Comparison of ENCODE assay signal across 8 mouse cellular contexts in genomic region chr14:18330789-18331692, GRCm38 (mm10). TPM values are rescaled to one million over a fixed set of nuclear protein-coding genes. Genes with fewer than 3 reads are reported as not detected.
A peak's percentile ranks its signal among the peaks of the same experiment; 100 is the strongest.
DNase-seq lines count a peak whose midpoint lies in the region; ATAC-seq and TF ChIP-seq lines count a peak whose summit lies in the region.

No protein-coding gene starts in this region.

- TF ChIP-seq EP300 in heart, adult 2 months (IDR thresholded peaks at IDR 0.05; ENCODE audit: insufficient read depth, low read depth, low read length), result no peak
- TF ChIP-seq EP300 in liver, embryonic 14.5 days (IDR thresholded peaks at IDR 0.05; ENCODE audit: low read depth), result no peak
- TF ChIP-seq EP300 in stomach, postnatal 0 days (optimal IDR thresholded peaks at IDR 0.05), result no peak

- no peaks in the 10 kb centered on the region for H3K27me3 ChIP-seq in heart, adult 2 months (ENCODE audit: control insufficient read depth, insufficient read depth, low read length)
- H3K27me3 ChIP-seq in kidney, embryonic 16.5 days (ENCODE audit: insufficient read depth, low read length), result no peaks in the 10 kb centered on the region
- H3K27me3 ChIP-seq in liver, embryonic 14.5 days (ENCODE audit: control insufficient read depth, insufficient read depth, low read length), result no peaks in the 10 kb centered on the region
- H3K27me3 ChIP-seq in stomach, postnatal 0 days (ENCODE audit: control insufficient read depth, insufficient read depth, low read length), result no peaks in the 10 kb centered on the region

- DNase-seq in urinary bladder, postnatal 14 days (ENCODE audit: low spot score), result peak; percentile 14
- DNase-seq in urinary bladder, adult 2 months (ENCODE audit: low spot score), result no peak
- DNase-seq in embryo, embryonic 11 days, result peak; percentile 54
- peak; percentile 54 to 57 for DNase-seq in heart, adult 2 months
- DNase-seq in liver, embryonic 14.5 days (ENCODE audit: low read depth in 3 of 3, low spot score in 3 of 3), result no peak
- DNase-seq in neural tube, embryonic 10.5 days (ENCODE audit: extremely low spot score, low spot score), result peak; percentile 61
- peak; percentile 51 for DNase-seq in stomach, postnatal 0 days (ENCODE audit: low spot score)

- no peak for TF ChIP-seq CTCF in heart, adult 2 months (IDR thresholded peaks at IDR 0.05)
- no peak for TF ChIP-seq CTCF in liver, embryonic 14.5 days (IDR thresholded peaks at IDR 0.05; ENCODE audit: low read depth)
- TF ChIP-seq CTCF in stomach, postnatal 0 days (IDR thresholded peaks at IDR 0.05; ENCODE audit: low read depth), result no peak

- peaks cover 7% of the 10 kb centered on the region for H3K4me1 ChIP-seq in heart, adult 2 months (ENCODE audit: control insufficient read depth, insufficient read depth, low read length)
- H3K4me1 ChIP-seq in kidney, embryonic 16.5 days (ENCODE audit: insufficient read depth, low read length), result peaks cover 29% of the 10 kb centered on the region
- H3K4me1 ChIP-seq in liver, embryonic 14.5 days (replicated peaks; ENCODE audit: control insufficient read depth in 2 of 2, insufficient read depth in 2 of 2, low read length in 1 of 2), result peaks cover 0 to 12% of the 10 kb centered on the region in 2 experiments; a peak in 2 of 4 replicates
- 0 out of 2 replicates have a peak, but pooled peaks cover 3% of the 10 kb centered on the region for H3K4me1 ChIP-seq in stomach, postnatal 0 days (replicated peaks; ENCODE audit: control insufficient read depth, insufficient read depth)

- H3K9me3 ChIP-seq in kidney, embryonic 16.5 days (ENCODE audit: low read length), result no peaks in the 10 kb centered on the region
- no peaks in the 10 kb centered on the region for H3K9me3 ChIP-seq in liver, embryonic 14.5 days (ENCODE audit: control insufficient read depth, low read length)
- no peaks in the 10 kb centered on the region for H3K9me3 ChIP-seq in stomach, postnatal 0 days (ENCODE audit: control insufficient read depth, low read length)

- peak; percentile 32; the same call in 1 of the 2 replicates for ATAC-seq in kidney, embryonic 16.5 days (ENCODE audit: low FRiP score, low TSS enrichment)
- ATAC-seq in liver, embryonic 14.5 days (ENCODE audit: insufficient read depth), result peak; percentile 75
- peak; percentile 72 for ATAC-seq in stomach, postnatal 0 days (ENCODE audit: low FRiP score, low TSS enrichment)

- peak overlapping the region; percentile 97 for H3K9ac ChIP-seq in heart, adult 2 months (ENCODE audit: low read depth, low read length)
- peak overlapping the region; percentile 98 for H3K9ac ChIP-seq in kidney, embryonic 16.5 days (replicated peaks; ENCODE audit: low read length)
- H3K9ac ChIP-seq in liver, embryonic 14.5 days (replicated peaks), result peak overlapping the region; percentile 81
- peak overlapping the region; percentile 97 for H3K9ac ChIP-seq in stomach, postnatal 0 days (ENCODE audit: low read length)

- peak overlapping the region; percentile 58 for H3K4me3 ChIP-seq in heart, adult 2 months
- H3K4me3 ChIP-seq in kidney, embryonic 16.5 days (ENCODE audit: low read length), result peak overlapping the region; percentile 88
- peak overlapping the region; percentile 69 to 70 for H3K4me3 ChIP-seq in liver, embryonic 14.5 days (ENCODE audit: insufficient read depth in 1 of 2, low read depth in 2 of 2, low read length in 2 of 2)
- peak overlapping the region; percentile 83 for H3K4me3 ChIP-seq in stomach, postnatal 0 days (ENCODE audit: low read depth, low read length)

- peaks cover 12% of the 10 kb centered on the region for H3K36me3 ChIP-seq in heart, adult 2 months (ENCODE audit: control insufficient read depth, insufficient read depth, low read length)
- H3K36me3 ChIP-seq in kidney, embryonic 16.5 days (ENCODE audit: insufficient read depth, low read length), result peaks cover 3% of the 10 kb centered on the region; the same call in 1 of the 2 replicates
- no peaks in the 10 kb centered on the region for H3K36me3 ChIP-seq in liver, embryonic 14.5 days (replicated peaks; ENCODE audit: control insufficient read depth, insufficient read depth, low read depth)
- H3K36me3 ChIP-seq in stomach, postnatal 0 days (ENCODE audit: control insufficient read depth, insufficient read depth, low read length), result no peaks in the 10 kb centered on the region; the same call in 1 of the 2 replicates

- no peak for TF ChIP-seq POLR2A in heart, adult 2 months (IDR thresholded peaks at IDR 0.05; ENCODE audit: insufficient read depth, low read depth, low read length)

- H3K4me2 ChIP-seq in kidney, embryonic 16.5 days (replicated peaks; ENCODE audit: low read depth, low read length), result peak overlapping the region; percentile 75
- peak overlapping the region; percentile 67 for H3K4me2 ChIP-seq in liver, embryonic 14.5 days (ENCODE audit: low read depth)
- peak overlapping the region; percentile 89 for H3K4me2 ChIP-seq in stomach, postnatal 0 days (replicated peaks; ENCODE audit: low read depth)

- peak overlapping the region; percentile 52 for H3K27ac ChIP-seq in heart, adult 2 months
- peak overlapping the region; percentile 82 for H3K27ac ChIP-seq in kidney, embryonic 16.5 days (ENCODE audit: low read length)
- H3K27ac ChIP-seq in liver, embryonic 14.5 days, result no peak overlapping the region
- H3K27ac ChIP-seq in stomach, postnatal 0 days (replicated peaks), result peak overlapping the region; percentile 90

- 1% methylated on average over 69 of the region's 99 CpGs for whole genome bisulfite sequencing in heart, adult 2 months
- WGBS in kidney, embryonic 16.5 days, result under 1% methylated on average over 60 of the region's 99 CpGs
- 1% methylated on average over 74 of the region's 99 CpGs for WGBS in liver, embryonic 14.5 days (ENCODE audit: insufficient replicate concordance)
- WGBS in stomach, postnatal 0 days, result 1% methylated on average over 48 of the region's 99 CpGs

- no peaks in the 10 kb centered on the region for H3K79me2 ChIP-seq in heart, adult 2 months (replicated peaks; ENCODE audit: control insufficient read depth, insufficient read depth, low read length)

- intact Hi-C loops in heart, adult 2 months (cut with DNase I), result loop anchor here (5.0 kb wide), 2 partner anchors 39 to 89 kb away; no protein-coding TSS in a partner anchor

RNA-seq across cellular contexts. Expression of gene Ube2e1, which starts 0.6 kb away (rescaled TPM):
- 73.6 and 90.5 TPM in 2 replicates for polyA plus RNA-seq in urinary bladder, adult 2 months (2012; rRNA removed)
- total RNA-seq in heart, adult 2 months (2021), result 10 to 100 TPM; 36.8 to 42.5 TPM
- polyA plus RNA-seq in heart, adult 2 months (2012; rRNA removed), result 21.9 and 46.1 TPM in 2 replicates
- 131 and 141 TPM in 2 replicates for polyA plus RNA-seq in kidney, embryonic 16.5 days (2015; fragmentation: Nextera tagmentation; extraction: Ambion mirVana)
- polyA plus RNA-seq in liver, embryonic 14.5 days (2012; rRNA removed), result 13.8 and 20.9 TPM in 2 replicates
- polyA plus RNA-seq in liver, embryonic 14.5 days (2014; fragmentation: Nextera tagmentation; extraction: Ambion mirVana), result 11.6 and 13.1 TPM in 2 replicates
- polyA plus RNA-seq in stomach, postnatal 0 days (2015; fragmentation: Nextera tagmentation; extraction: Ambion mirVana), result 104 TPM in 2 replicates

RNA-seq across cellular contexts. Expression of gene Rpl15, which starts 59.9 kb away (rescaled TPM):
- 740 and 767 TPM in 2 replicates for polyA plus RNA-seq in urinary bladder, adult 2 months (2012; rRNA removed)
- 100 to 1,000 TPM; 499 to 586 TPM for total RNA-seq in heart, adult 2 months (2021)
- 160 and 269 TPM in 2 replicates for polyA plus RNA-seq in heart, adult 2 months (2012; rRNA removed)
- 366 and 373 TPM in 2 replicates for polyA plus RNA-seq in kidney, embryonic 16.5 days (2015; fragmentation: Nextera tagmentation; extraction: Ambion mirVana)
- 372 and 626 TPM in 2 replicates for polyA plus RNA-seq in liver, embryonic 14.5 days (2012; rRNA removed)
- polyA plus RNA-seq in liver, embryonic 14.5 days (2014; fragmentation: Nextera tagmentation; extraction: Ambion mirVana), result 382 and 390 TPM in 2 replicates
- polyA plus RNA-seq in stomach, postnatal 0 days (2015; fragmentation: Nextera tagmentation; extraction: Ambion mirVana), result 372 and 389 TPM in 2 replicates

Comparison
In these comparisons a context has a peak if more than half of its experiments do, and no peak if none do; other contexts are left out.
1. DNase-seq: peak in urinary bladder, postnatal 14 days (single experiment), embryo, embryonic 11 days (single experiment), heart, adult 2 months (2 of 2), neural tube, embryonic 10.5 days (single experiment) and stomach, postnatal 0 days (single experiment); none in urinary bladder, adult 2 months (single experiment) and liver, embryonic 14.5 days (0 of 3).
2. Peak in every context shown above with its lines, with median percentiles within 50 percentile points of each other: H3K4me3 ChIP-seq, H3K9ac ChIP-seq, ATAC-seq and H3K4me2 ChIP-seq.